Mouse (Mus musculus): Measurements from ENCODE around the gene Itgb2.

Itgb2 gene

GRCm38 (mm10) chr10:77604958-77605357, 74.9 kb downstream of the Itgb2 start:
- in situ Hi-C loops (cut with MboI; ENCODE audit: low pct_unique_long_range_greater_than_20kb in 1 of 2, low sequenced_read_pairs in 2 of 2, unreplicated experiment in 1 of 2), result no loop called here

- in situ Hi-C loops (cut with MboI; ENCODE audit: low pct_unique_long_range_greater_than_20kb in 1 of 2, low sequenced_read_pairs in 2 of 2, unreplicated experiment in 1 of 2), result no loop called here
Measured at GRCm38 (mm10) chr10:77605368-77605767, 75.3 kb downstream of the Itgb2 start.

- in situ Hi-C loops (cut with MboI; ENCODE audit: low pct_unique_long_range_greater_than_20kb in 1 of 2, low sequenced_read_pairs in 2 of 2, unreplicated experiment in 1 of 2), result no loop called here
Measured at GRCm38 (mm10) chr10:77605908-77606826, 76.1 kb downstream of the Itgb2 start, which contains the start of the genes Sumo3 and Gm49325. TSS of gene Sumo3 (plus strand) at chr10:77606097. TSS of gene Gm49325 (plus strand) at chr10:77606197.

GRCm38 (mm10) chr10:77606855-77607254, 76.8 kb downstream of the Itgb2 start:
- in situ Hi-C loops (cut with MboI; ENCODE audit: low pct_unique_long_range_greater_than_20kb in 1 of 2, low sequenced_read_pairs in 2 of 2, unreplicated experiment in 1 of 2), result no loop called here

- in situ Hi-C loops (cut with MboI; ENCODE audit: low pct_unique_long_range_greater_than_20kb in 1 of 2, low sequenced_read_pairs in 2 of 2, unreplicated experiment in 1 of 2), result no loop called here
Measured at GRCm38 (mm10) chr10:77607441-77607840, 77.4 kb downstream of the Itgb2 start.

- in situ Hi-C loops (cut with MboI; ENCODE audit: low pct_unique_long_range_greater_than_20kb in 1 of 2, low sequenced_read_pairs in 2 of 2, unreplicated experiment in 1 of 2), result no loop called here
Measured at GRCm38 (mm10) chr10:77608589-77608988, 78.5 kb downstream of the Itgb2 start.

- in situ Hi-C loops (cut with MboI; ENCODE audit: low pct_unique_long_range_greater_than_20kb in 1 of 2, low sequenced_read_pairs in 2 of 2, unreplicated experiment in 1 of 2), result no loop called here
Measured at GRCm38 (mm10) chr10:77610221-77610961, 80.3 kb downstream of the Itgb2 start.

GRCm38 (mm10) chr10:77613409-77613808, 83.4 kb downstream of the Itgb2 start:
- in situ Hi-C loops (cut with MboI; ENCODE audit: low pct_unique_long_range_greater_than_20kb in 1 of 2, low sequenced_read_pairs in 2 of 2, unreplicated experiment in 1 of 2), result no loop called here
